Mouse (Mus musculus) stomach, postnatal 0 days (tissue): ENCODE results near the gene Nploc4. TPM values are rescaled to one million over a fixed set of nuclear protein-coding genes. Genes with fewer than 3 reads are reported as not detected.
A peak's percentile ranks its signal among the peaks of the same experiment; 100 is the strongest.

Experiments used
- ATAC-seq: fragments of 200-750 bp; cut with Nextera tagmentation; 2 replicates; pipeline ENCODE4 v1.8.0; 2017; ENCODE audit not compliant: low FRiP score, low TSS enrichment
- DNase-seq: peaks from one replicate; pipeline ENCODE4 v3.0.0-alpha.2; 2016; ENCODE audit warnings: low spot score
- H3K27ac ChIP-seq: fragments of 300-500 bp; sonication (generic); replicated peaks from 2 replicates; pipeline ENCODE4 v1.5.1; 2014; ENCODE audit warnings: mild to moderate bottlenecking, control low read depth
- H3K27me3 ChIP-seq: fragments of 300-500 bp; sonication (generic); 2 replicates; pipeline ENCODE4 v1.6.1; 2014; ENCODE audit warnings: low read length; ENCODE audit not compliant: control insufficient read depth, insufficient read depth
- H3K36me3 ChIP-seq: fragments of 300-500 bp; sonication (generic); 2 replicates; pipeline ENCODE4 v1.6.1; 2014; ENCODE audit warnings: low read length, mixed read lengths; ENCODE audit not compliant: control insufficient read depth, insufficient read depth
- H3K4me1 ChIP-seq: fragments of 300-500 bp; sonication (generic); replicated peaks from 2 replicates; pipeline ENCODE4 v1.6.1; 2014; ENCODE audit warnings: antibody characterized with exemption; ENCODE audit not compliant: control insufficient read depth, insufficient read depth
- H3K4me2 ChIP-seq: fragments of 300-500 bp; sonication (generic); replicated peaks from 2 replicates; pipeline ENCODE4 v1.6.1; 2014; ENCODE audit warnings: low read depth, mild to moderate bottlenecking, control low read depth, moderate library complexity
- H3K4me3 ChIP-seq: fragments of 300-500 bp; sonication (generic); 2 replicates; pipeline ENCODE4 v1.5.1; 2014; ENCODE audit warnings: low read depth, low read length, control low read depth
- H3K9ac ChIP-seq: fragments of 300-500 bp; sonication (generic); 2 replicates; pipeline ENCODE4 v1.6.1; 2014; ENCODE audit warnings: mild to moderate bottlenecking, low read length, control low read depth, mixed read lengths
- H3K9me3 ChIP-seq: fragments of 300-500 bp; sonication (generic); 2 replicates; pipeline ENCODE4 v1.6.1; 2016; ENCODE audit warnings: low read length; ENCODE audit not compliant: control insufficient read depth
- CTCF ChIP-seq: IDR thresholded peaks from 2 replicates; pipeline ENCODE4 v1.5.1; 2016; ENCODE audit warnings: antibody characterized with exemption, low read depth, mild to moderate bottlenecking, moderate library complexity
- EP300 ChIP-seq: optimal IDR thresholded peaks from 2 replicates; pipeline ENCODE3; 2016; ENCODE audit warnings: antibody characterized with exemption
- WGBS: fragments of 180-500 bp; shearing (Covaris S2); extraction: QIAGEN DNeasy Blood & Tissue Kit; methylation state at CpG from one replicate; pipeline ENCODE4 v1.1.7; 2014; 5-methylcytosine and 5-hydroxymethylcytosine counted together
- polyA plus RNA-seq: library from polyadenylated mRNA; unstranded; fragments of >200 nt; fragmentation: Nextera tagmentation; extraction: Ambion mirVana; gene quantifications from 2 replicates; pipeline ENCODE4 v1.2.1, GENCODE M21; 2015

The Nploc4 gene
- polyA plus RNA-seq, 1 experiment from 2014 or later, result 15.7 TPM

- WGBS, result 84% methylated on average over 4 of the region's 4 CpGs
- Histone ChIP-seq H3K27ac (no peak within 1 kb of the TSS), H3K4me1 (no peaks in the 10 kb centered on the region), H3K9me3 (no peaks in the 10 kb centered on the region), H3K36me3 (no peaks in the 10 kb centered on the region), H3K27me3 (no peaks in the 10 kb centered on the region), H3K4me3 (no peak within 1 kb of the TSS), H3K4me2 (no peak within 1 kb of the TSS), H3K9ac (no peak within 1 kb of the TSS)
- no peak for TF ChIP-seq CTCF
- no peak for TF ChIP-seq EP300
- ATAC-seq, result no peak
- DNase-seq, result no peak
These were observed 15.8 kb upstream of the Nploc4 start, which contains the start of gene Pde6g for GRCm38 (mm10) chr11:120453306-120453705. TSS of gene Pde6g (minus strand) at chr11:120453500.

- DNase-seq (no peak), ATAC-seq (no peak)
- Histone ChIP-seq H3K9ac (no peak overlapping the region), H3K9me3 (no peaks in the 10 kb centered on the region), H3K27me3 (no peaks in the 10 kb centered on the region), H3K36me3 (no peaks in the 10 kb centered on the region), H3K4me1 (no peaks in the 10 kb centered on the region), H3K4me3 (no peak overlapping the region), H3K27ac (no peak overlapping the region), H3K4me2 (no peak overlapping the region)
- 77% methylated on average over 3 of the region's 3 CpGs for WGBS
- no peak for TF ChIP-seq CTCF
- TF ChIP-seq EP300, result no peak
These were observed 14.7 kb upstream of the Nploc4 start for GRCm38 (mm10) chr11:120452246-120452645.

GRCm38 (mm10) chr11:120447179-120447578, 9.7 kb upstream of the Nploc4 start:
- Histone ChIP-seq H3K9ac (no peak overlapping the region), H3K27me3 (no peaks in the 10 kb centered on the region), H3K4me3 (no peak overlapping the region), H3K4me2 (no peak overlapping the region), H3K36me3 (no peaks in the 10 kb centered on the region), H3K4me1 (no peaks in the 10 kb centered on the region), H3K9me3 (no peaks in the 10 kb centered on the region), H3K27ac (no peak overlapping the region)
- DNase-seq, result no peak
- ATAC-seq, result no peak
- TF ChIP-seq EP300, result no peak
- TF ChIP-seq CTCF, result no peak
- 68% methylated on average over 7 of the region's 7 CpGs for WGBS

- TF ChIP-seq EP300, result no peak
- TF ChIP-seq CTCF, result no peak
These were observed 8.0 kb upstream of the Nploc4 start for GRCm38 (mm10) chr11:120445475-120445874.

GRCm38 (mm10) chr11:120444106-120444505, 6.6 kb upstream of the Nploc4 start:
- WGBS, result 69% methylated on average over 6 of the region's 6 CpGs
- H3K27ac ChIP-seq, result no peak overlapping the region
- no peaks in the 10 kb centered on the region for H3K4me1 ChIP-seq
- H3K9ac ChIP-seq, result no peak overlapping the region
- no peak for ATAC-seq
- H3K4me3 ChIP-seq, result no peak overlapping the region
- H3K27me3 ChIP-seq, result no peaks in the 10 kb centered on the region
- no peaks in the 10 kb centered on the region for H3K36me3 ChIP-seq
- H3K9me3 ChIP-seq, result no peaks in the 10 kb centered on the region
- DNase-seq, result no peak
- no peak overlapping the region for H3K4me2 ChIP-seq
- TF ChIP-seq EP300 (no peak), CTCF (no peak)

More at GRCm38 (mm10) chr11:120445475-120445874, 8.0 kb upstream of the Nploc4 start:
- H3K4me1 ChIP-seq, result no peaks in the 10 kb centered on the region
- no peak overlapping the region for H3K9ac ChIP-seq
- H3K36me3 ChIP-seq, result no peaks in the 10 kb centered on the region
- no peaks in the 10 kb centered on the region for H3K27me3 ChIP-seq
- no peak overlapping the region for H3K4me2 ChIP-seq
- H3K27ac ChIP-seq, result no peak overlapping the region
- no peak for DNase-seq
- ATAC-seq, result no peak
- WGBS, result 50% methylated on average over 3 of the region's 3 CpGs
- no peaks in the 10 kb centered on the region for H3K9me3 ChIP-seq
- no peak overlapping the region for H3K4me3 ChIP-seq

GRCm38 (mm10) chr11:120442765-120443280, 5.3 kb upstream of the Nploc4 start:
- Histone ChIP-seq H3K4me3 (no peak overlapping the region), H3K4me1 (no peaks in the 10 kb centered on the region), H3K36me3 (no peaks in the 10 kb centered on the region), H3K9me3 (no peaks in the 10 kb centered on the region), H3K27me3 (no peaks in the 10 kb centered on the region), H3K4me2 (no peak overlapping the region), H3K9ac (no peak overlapping the region), H3K27ac (no peak overlapping the region)
- ATAC-seq, result no peak
- no peak for DNase-seq
- 84% methylated on average over 3 of the region's 3 CpGs for WGBS
- TF ChIP-seq CTCF (peak; percentile 28; the same call in 1 of the 2 replicates), EP300 (no peak)
